Mouse (Mus musculus) adipose tissue, adult 10 weeks (tissue): ENCODE data around the gene Cog8. TPM values are rescaled to one million over a fixed set of nuclear protein-coding genes. Genes with fewer than 3 reads are reported as not detected.

Source experiments
- polyA plus RNA-seq: library from polyadenylated mRNA; stranded (reverse); fragments of 350-450 nt; fragmentation: Illumina TruSeq; extraction: RNeasy Lipid Tissue Mini Kit (QIAGEN cat#74804); gene quantifications from one replicate; pipeline ENCODE4 v1.2.3, GENCODE M21; 2014; ENCODE audit warnings: low read depth, low replicate concordance

Cog8 gene
- polyA plus RNA-seq = 22.4 TPM

GRCm38 (mm10) chr8:107056076-107056972, at the start of gene Cog8, which contains the start of gene Nip7:
Gene Cog8 (minus strand): TSS chr8:107056689.
Gene Nip7 (plus strand): TSS chr8:107056877.

GRCm38 (mm10) chr8:107096366-107097036, 40.0 kb upstream of the Cog8 start, which contains the start of gene Terf2:
Gene Terf2 (minus strand): TSS chr8:107096547.

GRCm38 (mm10) chr8:107065511-107066496, 9.3 kb upstream of the Cog8 start, which contains the start of gene Tmed6:
Gene Tmed6 (minus strand): TSS chr8:107065644.

GRCm38 (mm10) chr8:107048061-107048941, 8.2 kb downstream of the Cog8 start, which contains the start of gene Pdf:
Gene Pdf (minus strand): TSS chr8:107048614.

GRCm38 (mm10) chr8:107030650-107031576, 25.6 kb downstream of the Cog8 start, which contains the start of gene Vps4a:
Gene Vps4a (plus strand): TSS chr8:107031222.

Other genes starting within 250 kb of the Cog8 start
- 0.77 TPM for gene Has3, start 186.4 kb downstream of the Cog8 start, polyA plus RNA-seq
- gene Utp4, start 163.1 kb downstream of the Cog8 start, polyA plus RNA-seq = 18.7 TPM
- gene Sntb2, start 120.9 kb downstream of the Cog8 start, polyA plus RNA-seq = 8.8 TPM
- gene Vps4a, start 25.5 kb downstream of the Cog8 start, polyA plus RNA-seq = 42.5 TPM
- gene Pdf, start 8.1 kb downstream of the Cog8 start, polyA plus RNA-seq = 14.0 TPM
- gene Nip7, start 188 bp upstream of the Cog8 start, polyA plus RNA-seq = 18.4 TPM
- gene Tmed6, start 9.0 kb upstream of the Cog8 start, polyA plus RNA-seq = 103 TPM
- 23.9 TPM for gene Terf2, start 39.9 kb upstream of the Cog8 start, polyA plus RNA-seq
- gene Cyb5b, start 94.0 kb upstream of the Cog8 start, polyA plus RNA-seq = 195 TPM
- 26.3 TPM for gene Nfat5, start 236.8 kb upstream of the Cog8 start, polyA plus RNA-seq